Mouse (Mus musculus) hindbrain, postnatal 0 days (tissue): ENCODE data around the gene Gabra5. TPM values are rescaled to one million over a fixed set of nuclear protein-coding genes. Genes with fewer than 3 reads are reported as not detected.

Experiments used
- ATAC-seq: fragments of 200-750 bp; cut with Nextera tagmentation; 2 replicates; pipeline ENCODE4 v1.8.0; 2017; ENCODE audit warnings: mild to moderate bottlenecking, moderate TSS enrichment, moderate library complexity
- DNase-seq: peaks from one replicate; pipeline ENCODE4 v3.0.0-alpha.2; 2015; ENCODE audit warnings: low spot score
- H3K27ac ChIP-seq: fragments of 300-500 bp; sonication (generic); 2 replicates; pipeline ENCODE4 v1.5.1; 2014; ENCODE audit warnings: mild to moderate bottlenecking
- H3K27me3 ChIP-seq: fragments of 300-500 bp; sonication (generic); 2 replicates; pipeline ENCODE4 v1.6.1; 2014; ENCODE audit warnings: low read length, mixed read lengths; ENCODE audit not compliant: insufficient read depth
- H3K36me3 ChIP-seq: fragments of 300-500 bp; sonication (generic); 2 replicates; pipeline ENCODE4 v1.6.1; 2014; ENCODE audit warnings: low read length, mixed read lengths; ENCODE audit not compliant: insufficient read depth
- H3K4me1 ChIP-seq: fragments of 300-500 bp; sonication (generic); 2 replicates; pipeline ENCODE4 v1.6.1; 2014; ENCODE audit warnings: antibody characterized with exemption, low read length, mixed read lengths; ENCODE audit not compliant: insufficient read depth
- H3K4me2 ChIP-seq: fragments of 300-500 bp; sonication (generic); 2 replicates; pipeline ENCODE4 v1.6.1; 2014; ENCODE audit warnings: low read depth, mild to moderate bottlenecking, low read length, moderate library complexity, mixed read lengths
- H3K4me3 ChIP-seq: fragments of 300-500 bp; sonication (generic); 2 replicates; pipeline ENCODE4 v1.5.1; 2014; ENCODE audit warnings: low read length
- H3K9ac ChIP-seq: fragments of 300-500 bp; sonication (generic); replicated peaks from 2 replicates; pipeline ENCODE4 v1.6.1; 2014; ENCODE audit warnings: mild to moderate bottlenecking, low read length, moderate library complexity, mixed read lengths
- H3K9me3 ChIP-seq: fragments of 300-500 bp; sonication (generic); 2 replicates; pipeline ENCODE4 v1.6.1; 2016; ENCODE audit warnings: low read length, mixed read lengths
- CTCF ChIP-seq: IDR thresholded peaks from 2 replicates; pipeline ENCODE4 v1.5.1; 2016; ENCODE audit warnings: antibody characterized with exemption, control low read depth, low read depth
- WGBS: fragments of 180-500 bp; shearing (Covaris S2); extraction: QIAGEN DNeasy Blood & Tissue Kit; methylation state at CpG from one replicate; pipeline ENCODE4 v1.1.7; 2014; 5-methylcytosine and 5-hydroxymethylcytosine counted together
- polyA plus RNA-seq: library from polyadenylated mRNA; unstranded; fragments of >200 nt; fragmentation: Nextera tagmentation; extraction: Ambion mirVana; gene quantifications from 2 replicates; pipeline ENCODE4 v1.2.1, GENCODE M21; 2015
- total RNA-seq: library from RNA; depleted of rRNA; stranded (reverse); fragments of >200 nt; gene quantifications from 2 replicates; pipeline ENCODE4 v1.2.3, GENCODE M21; 2014; rRNA removed

The Gabra5 gene
- total and polyA plus RNA-seq, 2 experiments from 2014 or later = 83.5 to 86.7 TPM

DNA sequence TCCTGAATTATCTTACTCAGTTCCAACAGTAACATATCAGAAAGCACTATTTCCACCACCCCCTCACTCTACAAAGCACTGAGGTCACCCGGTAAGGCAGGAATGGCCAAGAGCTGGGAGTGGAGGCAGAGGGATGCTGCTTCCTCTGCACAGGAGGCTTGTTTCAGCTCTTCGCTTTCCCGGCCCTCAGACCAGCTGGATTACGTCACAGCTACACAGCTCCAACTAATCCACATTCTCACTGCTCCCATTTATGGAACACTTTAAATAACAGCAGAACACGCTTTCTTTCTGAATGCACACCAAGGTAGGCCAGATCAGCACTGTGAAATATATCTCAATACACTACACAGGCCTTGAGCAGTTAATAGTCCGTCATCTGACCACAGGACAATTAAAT lies 146.0 kb downstream of the Gabra5 start:
- Histone ChIP-seq H3K4me1 (no peaks in the 10 kb centered on the region), H3K4me2 (no peak overlapping the region), H3K9me3 (no peaks in the 10 kb centered on the region), H3K4me3 (no peak overlapping the region), H3K9ac (no peak overlapping the region), H3K27ac (no peak overlapping the region), H3K36me3 (no peaks in the 10 kb centered on the region), H3K27me3 (no peaks in the 10 kb centered on the region)
- no peak for TF ChIP-seq CTCF
- WGBS = 91% methylated on average over 6 of the region's 6 CpGs
- DNase-seq (no peak), ATAC-seq (no peak)

DNA sequence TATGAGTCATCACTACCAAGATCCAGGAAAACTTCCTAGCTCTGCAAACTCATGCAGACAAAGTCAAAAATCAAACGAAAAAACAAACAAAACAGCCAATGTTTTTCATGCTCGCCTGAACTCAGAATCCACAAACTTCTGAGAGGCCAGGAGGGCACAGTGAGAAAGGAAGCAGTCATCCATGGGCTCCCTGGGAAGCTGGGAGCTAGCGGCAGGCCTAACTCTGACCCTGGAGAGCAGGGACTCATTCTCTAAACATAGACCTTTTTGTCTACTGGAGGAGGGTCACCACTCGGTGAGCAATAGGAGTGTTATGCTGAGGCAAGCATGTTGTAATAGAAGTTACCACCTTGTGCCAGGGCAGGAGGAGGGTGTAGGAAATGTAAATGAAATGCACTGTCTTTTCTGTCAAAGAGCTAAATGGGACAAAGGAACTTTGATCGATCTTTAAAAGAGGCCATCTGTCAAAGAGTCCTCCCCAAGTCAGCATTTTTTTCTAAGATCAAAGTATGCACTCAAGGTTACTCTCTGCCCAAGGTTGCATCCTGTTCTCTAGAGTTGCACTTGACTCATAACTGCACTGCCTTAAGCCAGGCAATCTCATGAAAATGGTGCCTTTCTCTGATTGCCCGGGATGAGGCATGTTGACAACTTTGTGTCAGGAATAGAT lies 151.9 kb downstream of the Gabra5 start:
- Histone ChIP-seq H3K4me2 (no peak overlapping the region), H3K9me3 (no peaks in the 10 kb centered on the region), H3K9ac (no peak overlapping the region), H3K4me3 (no peak overlapping the region), H3K4me1 (no peaks in the 10 kb centered on the region), H3K27me3 (no peaks in the 10 kb centered on the region), H3K36me3 (no peaks in the 10 kb centered on the region), H3K27ac (no peak overlapping the region)
- DNase-seq (no peak), ATAC-seq (no peak)
- TF ChIP-seq CTCF = no peak
- 23% methylated on average over 6 of the region's 6 CpGs for WGBS

Other genes starting within 250 kb of the Gabra5 start
- 13.0 TPM in 2 replicates for gene Gabrg3, start 122.9 kb downstream of the Gabra5 start, total RNA-seq
- 8.1 and 8.4 TPM in 2 replicates for gene Gabrg3, start 122.9 kb downstream of the Gabra5 start, polyA plus RNA-seq
- 125 and 134 TPM in 2 replicates for gene Gabrb3, start 90.4 kb downstream of the Gabra5 start, total RNA-seq
- 34.0 and 39.3 TPM in 2 replicates for gene Gabrb3, start 90.4 kb downstream of the Gabra5 start, polyA plus RNA-seq